Mouse (Mus musculus) neural tube, embryonic 10.5 days (tissue): ENCODE results near the gene Ucma.

Experiments used
- DNase-seq: peaks from one replicate; pipeline ENCODE4 v3.0.0-alpha.2; 2017; ENCODE audit warnings: low spot score; ENCODE audit errors: extremely low spot score

Ucma gene

DNA sequence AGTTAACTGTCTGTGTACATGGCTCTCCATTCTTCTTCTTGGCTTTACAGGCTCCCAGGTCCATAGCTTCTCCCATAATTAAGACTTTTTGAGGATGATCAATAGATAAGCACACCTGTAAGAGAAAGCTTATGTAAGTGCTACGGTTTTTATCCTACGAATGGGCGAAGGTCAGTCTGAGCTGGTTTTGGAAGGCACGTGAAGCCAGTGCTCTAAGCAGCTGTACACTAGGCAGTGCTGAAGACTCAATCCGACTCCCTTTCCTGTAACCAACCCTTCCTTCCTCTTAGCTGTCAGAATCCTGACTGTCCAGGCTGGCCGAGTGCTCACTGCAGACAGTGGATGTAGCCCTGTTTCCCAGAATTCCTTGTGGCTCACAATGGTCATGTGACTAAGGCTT is 25.3 kb downstream of the Ucma start:
- DNase-seq: no peak

- no peak for DNase-seq
Measured at GRCm38 (mm10) chr2:5007107-5007506, 31.2 kb downstream of the Ucma start.

- DNase-seq: no peak
Measured at GRCm38 (mm10) chr2:5011898-5012490, 36.1 kb downstream of the Ucma start.

DNA sequence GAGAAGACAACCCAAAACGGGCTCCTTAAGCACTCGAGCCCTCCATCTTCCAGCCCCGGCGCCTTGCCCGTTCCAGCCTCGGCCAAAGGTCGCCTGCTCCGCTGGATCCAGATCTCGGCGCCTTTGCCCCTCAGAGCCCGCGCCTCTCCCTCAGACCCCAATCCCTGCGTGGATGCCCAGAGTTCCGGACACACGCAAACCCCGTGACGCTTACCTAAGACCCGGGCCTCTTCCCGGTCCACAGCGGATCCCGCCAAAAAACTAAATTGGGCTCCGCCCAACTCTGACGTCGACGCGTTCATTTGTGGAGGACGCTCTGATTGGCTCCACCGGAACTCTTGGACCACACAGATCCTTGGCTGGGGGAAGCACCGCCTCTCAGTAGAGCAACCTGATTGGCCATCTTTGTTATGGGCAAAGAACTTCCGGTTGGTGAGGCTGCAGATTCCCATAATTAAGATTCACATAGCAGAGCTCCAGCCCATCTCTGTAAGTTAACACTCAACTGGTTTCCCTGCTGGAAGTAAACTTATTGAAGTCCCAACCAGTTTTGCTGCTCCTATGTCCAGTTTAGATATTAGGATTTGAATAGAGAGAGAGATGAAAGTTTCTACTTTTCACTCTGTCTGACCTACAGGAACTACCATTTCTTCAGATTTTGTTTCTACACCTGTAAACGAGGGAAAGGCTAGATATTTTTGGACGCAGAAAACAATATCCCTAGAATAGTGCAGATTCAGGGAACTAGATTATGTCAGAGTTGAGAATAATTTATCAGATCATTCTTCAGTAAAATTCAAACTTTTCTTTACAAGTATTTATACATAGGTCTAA is 36.8 kb downstream of the Ucma start, which contains the start of gene Mcm10:
Mcm10 (minus strand) TSS at position 301 of the 834 bp plus-strand sequence.
- peak; percentile 93 for DNase-seq

DNA sequence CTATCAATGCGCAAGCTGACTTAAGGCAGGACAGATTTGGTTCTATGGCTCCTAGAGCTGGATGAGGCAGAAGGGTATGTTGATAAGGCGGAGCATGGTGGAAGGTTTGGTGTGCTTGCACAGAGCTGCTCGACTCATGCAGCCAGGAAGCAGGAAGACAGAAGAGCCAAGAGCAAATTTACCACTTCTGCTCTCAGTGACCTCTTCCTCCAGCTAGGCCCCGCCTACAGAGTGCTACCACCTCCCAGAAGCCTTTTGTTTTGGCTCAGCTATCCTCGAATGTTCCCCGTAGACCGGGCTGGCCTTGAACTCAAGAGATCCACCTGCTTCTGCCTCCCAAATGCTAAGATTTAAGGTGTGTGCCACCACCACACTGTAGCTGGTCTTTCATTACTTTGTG is 38.7 kb downstream of the Ucma start:
- no peak for DNase-seq

DNA sequence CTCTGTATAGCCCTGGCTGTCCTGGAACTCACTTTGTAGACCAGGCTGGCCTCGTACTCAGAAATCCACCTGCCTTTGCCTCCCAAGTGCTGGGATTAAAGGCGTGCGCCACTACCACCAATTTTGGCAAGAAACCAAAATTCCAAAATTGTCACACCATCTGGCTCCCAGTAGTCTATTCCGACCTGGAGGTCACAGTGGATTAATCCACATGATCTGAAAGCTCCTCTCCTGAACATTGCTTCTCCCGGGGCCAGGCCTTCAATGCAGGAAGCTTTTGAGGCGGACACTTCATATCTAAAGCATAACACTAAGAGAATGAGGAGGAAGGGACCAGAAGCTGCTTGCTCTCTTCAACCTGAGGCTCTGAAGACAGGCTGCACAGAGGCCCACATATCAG is 39.6 kb downstream of the Ucma start:
- DNase-seq: no peak

- DNase-seq: no peak
Measured at GRCm38 (mm10) chr2:5016922-5017321, 41.0 kb downstream of the Ucma start.

DNA sequence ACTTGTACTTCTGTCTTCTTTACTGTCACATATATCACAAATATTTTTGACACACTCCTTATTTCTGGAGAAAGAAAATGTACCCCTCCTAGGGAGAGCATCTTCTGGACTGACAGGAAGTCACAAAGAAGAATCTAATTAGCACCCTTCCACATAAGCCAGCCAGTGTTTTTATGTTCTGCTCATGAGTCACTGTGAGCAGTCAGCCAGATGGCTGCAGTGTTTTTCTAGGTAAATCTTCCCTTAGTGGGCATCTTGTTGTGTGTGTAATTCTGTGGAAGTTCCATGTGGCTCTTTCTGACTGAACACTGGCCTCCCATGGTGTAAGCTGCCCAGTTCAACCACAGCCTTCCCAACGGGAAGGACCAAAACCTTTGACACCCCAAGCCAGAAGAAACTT is 43.8 kb downstream of the Ucma start:
- DNase-seq: no peak

- DNase-seq: no peak
Measured at GRCm38 (mm10) chr2:5023275-5023674, 47.4 kb downstream of the Ucma start.

DNA sequence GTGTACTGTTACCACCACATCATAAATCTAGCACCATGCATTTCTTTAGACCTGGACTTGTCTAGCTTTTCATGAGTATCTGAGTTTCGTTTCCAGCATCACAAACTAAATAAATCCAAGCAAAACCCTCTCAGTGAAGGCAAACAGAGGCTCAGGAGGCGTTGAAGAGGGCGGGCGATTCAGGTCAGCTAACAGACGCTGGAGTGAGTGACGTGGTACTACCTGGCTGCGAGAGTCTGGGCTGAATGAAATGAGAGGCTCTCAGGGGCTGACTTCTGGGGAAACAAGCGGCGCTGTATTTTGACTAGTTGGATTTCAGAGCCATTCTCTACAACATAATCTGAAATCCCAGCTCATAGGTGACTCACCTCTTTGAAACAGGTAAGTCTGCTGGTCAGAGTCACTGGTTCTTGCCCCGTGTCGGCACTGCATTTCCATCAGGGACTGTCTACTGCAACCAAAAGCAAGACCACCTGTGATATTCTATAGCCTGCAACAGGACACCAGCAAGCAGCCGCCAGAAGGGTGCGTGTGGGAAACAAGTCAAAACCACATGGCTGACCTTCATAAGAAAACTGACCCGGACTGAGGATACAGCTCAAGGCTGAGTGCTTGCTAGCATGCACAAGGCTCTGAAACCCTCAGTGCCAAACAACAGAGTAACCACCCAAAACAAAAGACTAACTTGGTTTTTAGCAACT is 47.9 kb downstream of the Ucma start:
- no peak for DNase-seq

DNA sequence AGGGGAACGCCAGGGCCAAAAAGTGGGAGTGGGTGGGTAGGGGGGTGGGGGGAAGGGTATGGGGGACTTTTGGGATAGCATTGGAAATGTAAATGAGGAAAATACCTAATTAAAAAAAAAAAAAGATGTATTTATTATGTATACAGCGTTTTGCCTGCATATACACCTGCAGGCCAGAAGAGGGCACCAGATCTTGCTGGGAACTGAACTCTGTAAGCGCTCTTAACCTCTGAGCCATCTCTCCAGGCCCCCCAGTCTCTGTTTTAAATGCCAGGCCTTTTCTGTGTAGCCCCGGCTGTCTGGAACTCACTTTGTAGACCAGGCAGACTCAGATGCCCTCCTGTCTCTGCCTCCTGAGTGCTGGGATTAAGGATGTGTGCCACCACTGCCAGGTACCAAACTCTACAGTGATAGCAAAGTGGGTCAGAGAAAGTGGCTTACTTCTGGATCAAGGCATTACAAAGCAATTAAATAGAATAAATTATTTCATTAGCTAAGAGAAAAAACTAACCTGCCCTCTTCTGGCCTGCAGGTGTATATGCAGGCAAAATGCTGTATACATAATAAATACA is 49.3 kb downstream of the Ucma start:
- DNase-seq: no peak

GRCm38 (mm10) chr2:5027057-5027456 is 51.1 kb downstream of the Ucma start:
- no peak for DNase-seq

DNA sequence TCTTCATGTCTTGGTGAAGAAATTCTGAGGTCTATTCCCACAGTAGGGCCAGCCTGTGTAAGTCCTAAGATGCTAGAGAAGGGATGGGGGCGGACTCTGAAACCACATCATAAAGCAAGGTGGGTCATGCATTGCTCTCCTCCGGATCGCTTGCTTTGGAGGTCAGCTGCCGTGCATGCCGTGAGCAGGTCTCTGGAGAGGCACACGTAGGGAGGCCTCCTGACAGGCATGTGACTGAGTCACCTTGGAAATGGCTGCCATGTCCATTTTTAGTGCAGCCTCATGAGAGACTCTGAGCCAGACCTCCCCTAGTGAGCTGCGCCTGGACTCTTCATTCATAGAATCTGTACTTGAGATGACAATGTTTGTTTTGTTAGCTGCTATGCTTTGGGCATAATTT is 52.1 kb downstream of the Ucma start:
- no peak for DNase-seq

- DNase-seq: no peak
Measured at GRCm38 (mm10) chr2:5029808-5030207, 53.9 kb downstream of the Ucma start.

GRCm38 (mm10) chr2:5031215-5031614 is 55.3 kb downstream of the Ucma start:
- no peak for DNase-seq

- no peak for DNase-seq
Measured at GRCm38 (mm10) chr2:5032665-5033064, 56.7 kb downstream of the Ucma start.

GRCm38 (mm10) chr2:5033546-5034420 is 57.9 kb downstream of the Ucma start:
- DNase-seq: no peak

- DNase-seq: no peak
Measured at GRCm38 (mm10) chr2:5034801-5035200, 58.9 kb downstream of the Ucma start.

- DNase-seq: no peak
Measured at GRCm38 (mm10) chr2:5035241-5035640, 59.3 kb downstream of the Ucma start.
